Mouse (Mus musculus) embryonic facial prominence, embryonic 14.5 days (tissue): ENCODE data around the gene Sigmar1. TPM values are rescaled to one million over a fixed set of nuclear protein-coding genes. Genes with fewer than 3 reads are reported as not detected.
"Not testable (repeated sequence)": the region's sequence is repeated elsewhere in the genome, so short reads cannot be mapped to it uniquely, and the experiment has no call there.

Source experiments
- ATAC-seq: fragments of 200-750 bp; cut with Nextera tagmentation; 2 replicates; pipeline ENCODE4 v1.8.0; 2017; ENCODE audit warnings: low read depth, moderate number of reproducible peaks, moderate TSS enrichment
- DNase-seq: peaks from one replicate; pipeline ENCODE4 v3.0.0-alpha.2; 2015; ENCODE audit warnings: low spot score
- H3K27ac ChIP-seq: fragments of 300-500 bp; sonication (generic); replicated peaks from 2 replicates; pipeline ENCODE4 v1.5.1; 2014; ENCODE audit warnings: low read depth, mild to moderate bottlenecking, low read length, moderate library complexity
- H3K27me3 ChIP-seq: fragments of 300-500 bp; sonication (generic); replicated peaks from 2 replicates; pipeline ENCODE4 v1.6.1; 2014; ENCODE audit warnings: low read length; ENCODE audit not compliant: control insufficient read depth, insufficient read depth
- H3K36me3 ChIP-seq: fragments of 300-500 bp; sonication (generic); 2 replicates; pipeline ENCODE4 v1.6.1; 2014; ENCODE audit warnings: low read length, mixed read lengths; ENCODE audit not compliant: control insufficient read depth, insufficient read depth
- H3K4me1 ChIP-seq: fragments of 300-500 bp; sonication (generic); 2 replicates; pipeline ENCODE4 v1.6.1; 2014; ENCODE audit warnings: antibody characterized with exemption, low read length; ENCODE audit not compliant: control insufficient read depth, insufficient read depth
- H3K4me2 ChIP-seq: fragments of 300-500 bp; sonication (generic); 2 replicates; pipeline ENCODE4 v1.6.1; 2014; ENCODE audit warnings: low read depth, mild to moderate bottlenecking, low read length, moderate library complexity, mixed read lengths
- H3K4me3 ChIP-seq: fragments of 300-500 bp; sonication (generic); 2 replicates; pipeline ENCODE4 v1.5.1; 2014; ENCODE audit warnings: low read depth, mild to moderate bottlenecking, low read length
- H3K9ac ChIP-seq: fragments of 300-500 bp; sonication (generic); 2 replicates; pipeline ENCODE4 v1.6.1; 2014; ENCODE audit warnings: low read depth, mild to moderate bottlenecking, low read length, moderate library complexity, mixed read lengths
- H3K9me3 ChIP-seq: fragments of 300-500 bp; sonication (generic); 2 replicates; pipeline ENCODE4 v1.6.1; 2016; ENCODE audit warnings: low read length; ENCODE audit not compliant: control insufficient read depth
- WGBS: fragments of 180-500 bp; shearing (Covaris S2); extraction: QIAGEN DNeasy Blood & Tissue Kit; methylation state at CpG from one replicate; pipeline ENCODE4 v1.1.7; 2014; 5-methylcytosine and 5-hydroxymethylcytosine counted together
- polyA plus RNA-seq: library from polyadenylated mRNA; unstranded; fragments of >200 nt; fragmentation: Nextera tagmentation; extraction: Ambion mirVana; gene quantifications from 2 replicates; pipeline ENCODE4 v1.2.1, GENCODE M21; 2014

Sigmar1 gene
- polyA plus RNA-seq, 1 experiment from 2014 or later: 77.9 TPM

- H3K27me3 ChIP-seq, ATAC-seq: not testable (repeated sequence)
- 75% methylated on average over 2 of the region's 2 CpGs for WGBS
Measured at GRCm38 (mm10) chr4:41702226-41702625, 53.7 kb downstream of the Sigmar1 start.

GRCm38 (mm10) chr4:41700224-41700623 lies 55.7 kb downstream of the Sigmar1 start:
- H3K27ac ChIP-seq, H3K27me3 ChIP-seq, H3K9me3 ChIP-seq, H3K4me3 ChIP-seq, DNase-seq, H3K36me3 ChIP-seq, H3K4me1 ChIP-seq, H3K9ac ChIP-seq, ATAC-seq, H3K4me2 ChIP-seq: not testable (repeated sequence)
- 57% methylated on average over 1 of the region's 8 CpGs for WGBS

More at GRCm38 (mm10) chr4:41702226-41702625, 53.7 kb downstream of the Sigmar1 start:
- not testable (repeated sequence) for H3K36me3 ChIP-seq, DNase-seq, H3K4me2 ChIP-seq, H3K4me3 ChIP-seq, H3K27ac ChIP-seq, H3K9ac ChIP-seq, H3K9me3 ChIP-seq
- peaks cover 14% of the 10 kb centered on the region; the same call in 1 of the 2 replicates for H3K4me1 ChIP-seq

GRCm38 (mm10) chr4:41699783-41700182 lies 56.2 kb downstream of the Sigmar1 start, which contains the start of gene Il11ra1:
Gene Il11ra1, plus strand, starts transcription at chr4:41699989.
- H3K27ac ChIP-seq, H3K4me3 ChIP-seq, ATAC-seq, H3K9ac ChIP-seq, H3K9me3 ChIP-seq, DNase-seq, H3K27me3 ChIP-seq, H3K4me1 ChIP-seq, H3K36me3 ChIP-seq: not testable (repeated sequence)
- 86% methylated on average over 7 of the region's 10 CpGs for WGBS
- peak within 1 kb of the TSS; percentile 26 for H3K4me2 ChIP-seq

GRCm38 (mm10) chr4:41698421-41699016 lies 57.4 kb downstream of the Sigmar1 start:
- not testable (repeated sequence) for DNase-seq, H3K4me1 ChIP-seq, H3K9ac ChIP-seq, H3K27me3 ChIP-seq, ATAC-seq, H3K4me3 ChIP-seq, H3K9me3 ChIP-seq, H3K36me3 ChIP-seq, H3K27ac ChIP-seq
- peak overlapping the region; percentile 26 for H3K4me2 ChIP-seq
- 0% methylated on average over 9 of the region's 32 CpGs for WGBS

GRCm38 (mm10) chr4:41696930-41697841 lies 58.8 kb downstream of the Sigmar1 start, which contains the start of gene Cntfr:
Gene Cntfr, minus strand, starts transcription at chr4:41697089.
- WGBS: 3% methylated on average over 24 of the region's 40 CpGs
- DNase-seq, H3K4me2 ChIP-seq: not testable (repeated sequence)

GRCm38 (mm10) chr4:41696452-41696851 lies 59.5 kb downstream of the Sigmar1 start:
- H3K27me3 ChIP-seq, DNase-seq, H3K9ac ChIP-seq, H3K36me3 ChIP-seq, H3K4me1 ChIP-seq, ATAC-seq, H3K4me2 ChIP-seq, H3K4me3 ChIP-seq, H3K27ac ChIP-seq, H3K9me3 ChIP-seq: not testable (repeated sequence)
- WGBS: 6% methylated on average over 6 of the region's 15 CpGs

More at GRCm38 (mm10) chr4:41696930-41697841, 58.8 kb downstream of the Sigmar1 start, which contains the start of gene Cntfr:
- not testable (repeated sequence) for H3K4me3 ChIP-seq, H3K36me3 ChIP-seq, H3K4me1 ChIP-seq, H3K27me3 ChIP-seq, ATAC-seq, H3K9ac ChIP-seq, H3K9me3 ChIP-seq, H3K27ac ChIP-seq

GRCm38 (mm10) chr4:41695800-41696199 lies 60.2 kb downstream of the Sigmar1 start:
- not testable (repeated sequence) for H3K9ac ChIP-seq, H3K4me1 ChIP-seq, DNase-seq, H3K36me3 ChIP-seq, H3K9me3 ChIP-seq, ATAC-seq, H3K27ac ChIP-seq, H3K27me3 ChIP-seq
- Histone ChIP-seq H3K4me2 (peak overlapping the region; percentile 34; the same call in 1 of the 2 replicates), H3K4me3 (peak overlapping the region; percentile 22; the same call in 1 of the 2 replicates)
- WGBS: 0% methylated on average over 5 of the region's 38 CpGs

- not testable (repeated sequence) for H3K9ac ChIP-seq, H3K27me3 ChIP-seq, H3K36me3 ChIP-seq, H3K27ac ChIP-seq, ATAC-seq, H3K4me3 ChIP-seq, DNase-seq, H3K9me3 ChIP-seq, H3K4me1 ChIP-seq
- peak overlapping the region; percentile 29; the same call in 1 of the 2 replicates for H3K4me2 ChIP-seq
- 16% methylated on average over 4 of the region's 4 CpGs for WGBS
Measured at GRCm38 (mm10) chr4:41693511-41693910, 62.4 kb downstream of the Sigmar1 start.
